Mouse (Mus musculus): Measurements from ENCODE around the gene Umad1. TPM values are rescaled to one million over a fixed set of nuclear protein-coding genes. Genes with fewer than 3 reads are reported as not detected.
A peak's percentile ranks its signal among the peaks of the same experiment; 100 is the strongest.

Gene Umad1
- polyA plus RNA-seq, 2 experiments = 10.7 to 16.6 TPM

DNA sequence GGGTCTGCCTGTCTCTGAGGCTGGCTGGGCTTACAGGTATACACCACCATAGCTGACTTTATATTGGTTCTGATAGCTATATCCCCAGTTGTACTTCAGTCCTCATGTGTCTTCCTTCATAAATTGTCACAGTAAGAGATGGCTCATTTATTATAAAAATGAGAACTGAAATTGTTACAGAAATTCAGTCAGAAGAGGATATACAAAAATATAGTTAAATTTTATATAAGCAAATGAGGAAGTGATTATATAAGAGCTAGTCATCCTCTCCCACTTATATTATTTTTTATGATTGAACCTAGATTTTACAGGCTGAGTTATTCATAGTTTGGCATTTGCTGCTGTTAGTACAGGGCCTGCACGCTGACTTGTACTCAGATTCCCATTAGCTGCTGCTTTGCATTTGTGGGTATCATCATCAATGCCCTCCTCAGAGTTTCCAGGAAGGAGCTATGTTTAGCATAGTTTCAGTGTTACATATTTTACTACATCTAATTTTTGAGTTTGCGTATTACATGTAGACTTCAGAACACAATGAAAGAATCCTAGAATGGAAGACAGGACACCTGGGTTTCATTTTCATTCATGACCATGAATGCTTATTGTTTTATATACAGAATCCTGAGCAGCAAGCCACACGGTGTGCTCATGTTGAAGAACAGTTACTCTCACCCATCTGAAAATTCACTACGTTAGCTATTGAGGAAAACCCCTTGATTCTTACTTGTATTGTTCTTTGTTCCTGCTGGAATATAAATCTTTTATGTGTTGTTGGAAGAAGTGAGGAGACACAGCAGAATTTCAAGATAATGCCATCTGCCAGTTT lies 29.9 kb downstream of the Umad1 start:
- WGBS = 69% methylated on average over 4 of the region's 4 CpGs
- no peak overlapping the region for H3K27ac ChIP-seq (replicated peaks; ENCODE audit: low read depth, low read length)
- no peaks in the 10 kb centered on the region; the same call in 1 of the 2 replicates for H3K4me1 ChIP-seq (ENCODE audit: control insufficient read depth, insufficient read depth, low read length)
- no peaks in the 10 kb centered on the region for H3K36me3 ChIP-seq (ENCODE audit: control insufficient read depth, insufficient read depth, low read length)
- DNase-seq (ENCODE audit: low spot score) = no peak
- no peak overlapping the region for H3K4me2 ChIP-seq (replicated peaks; ENCODE audit: low read depth, low read length, severe bottlenecking)
- ATAC-seq (ENCODE audit: low FRiP score, low read depth) = no peak
- TF ChIP-seq POLR2A (IDR thresholded peaks at IDR 0.05; ENCODE audit: borderline replicate concordance, extremely low read depth, insufficient read depth, insufficient read length) = no peak
- H3K27me3 ChIP-seq (ENCODE audit: control insufficient read depth, insufficient read depth, low read length) = no peaks in the 10 kb centered on the region
- no peak overlapping the region for H3K4me3 ChIP-seq (replicated peaks; ENCODE audit: low read length)
- no peaks in the 10 kb centered on the region for H3K9me3 ChIP-seq (ENCODE audit: control insufficient read depth, low read length)
- H3K9ac ChIP-seq (ENCODE audit: low read depth, low read length, severe bottlenecking) = no peak overlapping the region

DNA sequence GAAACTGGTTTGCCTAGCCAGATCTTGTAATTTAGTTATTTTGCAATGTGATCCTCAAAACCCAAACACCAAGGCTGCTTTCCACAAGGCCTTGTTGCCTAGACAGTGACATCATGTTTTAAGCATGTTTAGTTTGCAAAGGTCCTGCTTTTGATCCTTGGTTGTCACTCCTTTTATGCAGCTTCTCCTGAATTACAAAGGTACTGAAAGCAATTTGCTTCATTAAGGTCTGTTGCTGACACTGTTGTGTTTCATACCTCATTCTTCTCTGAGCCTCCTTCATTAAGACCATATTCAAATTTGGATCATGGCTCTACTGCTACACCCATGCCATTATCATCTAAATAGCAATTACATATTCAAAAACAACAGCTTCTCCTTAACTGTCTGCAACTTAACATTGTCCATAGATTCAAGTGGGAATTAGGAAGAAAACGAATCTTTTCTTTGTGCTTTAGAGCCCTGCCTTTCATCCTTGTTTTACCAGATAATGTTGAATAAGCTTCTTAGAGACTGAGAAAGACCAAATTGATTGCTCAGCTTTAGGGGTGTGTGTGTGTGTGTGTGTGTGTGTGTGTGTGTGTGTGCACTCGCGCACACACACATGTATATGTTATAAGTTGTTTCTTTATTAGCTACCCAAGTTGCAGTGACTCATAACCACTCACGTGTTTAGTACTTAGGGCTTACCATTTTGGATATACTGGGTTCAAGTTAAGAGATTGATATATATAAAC lies 35.1 kb downstream of the Umad1 start:
- no peak overlapping the region for H3K9ac ChIP-seq (ENCODE audit: low read depth, low read length, severe bottlenecking)
- H3K4me1 ChIP-seq (ENCODE audit: control insufficient read depth, insufficient read depth, low read length) = no peaks in the 10 kb centered on the region; the same call in 1 of the 2 replicates
- H3K36me3 ChIP-seq (ENCODE audit: control insufficient read depth, insufficient read depth, low read length) = no peaks in the 10 kb centered on the region
- no peak overlapping the region for H3K27ac ChIP-seq (replicated peaks; ENCODE audit: low read depth, low read length)
- no peak for TF ChIP-seq POLR2A (IDR thresholded peaks at IDR 0.05; ENCODE audit: borderline replicate concordance, extremely low read depth, insufficient read depth, insufficient read length)
- H3K9me3 ChIP-seq (ENCODE audit: control insufficient read depth, low read length) = no peaks in the 10 kb centered on the region
- ATAC-seq (ENCODE audit: low FRiP score, low read depth) = no peak
- H3K4me2 ChIP-seq (replicated peaks; ENCODE audit: low read depth, low read length, severe bottlenecking) = no peak overlapping the region
- no peak overlapping the region for H3K4me3 ChIP-seq (replicated peaks; ENCODE audit: low read length)
- DNase-seq (ENCODE audit: low spot score) = no peak
- WGBS = 84% methylated on average over 4 of the region's 4 CpGs
- H3K27me3 ChIP-seq (ENCODE audit: control insufficient read depth, insufficient read depth, low read length) = no peaks in the 10 kb centered on the region

DNA sequence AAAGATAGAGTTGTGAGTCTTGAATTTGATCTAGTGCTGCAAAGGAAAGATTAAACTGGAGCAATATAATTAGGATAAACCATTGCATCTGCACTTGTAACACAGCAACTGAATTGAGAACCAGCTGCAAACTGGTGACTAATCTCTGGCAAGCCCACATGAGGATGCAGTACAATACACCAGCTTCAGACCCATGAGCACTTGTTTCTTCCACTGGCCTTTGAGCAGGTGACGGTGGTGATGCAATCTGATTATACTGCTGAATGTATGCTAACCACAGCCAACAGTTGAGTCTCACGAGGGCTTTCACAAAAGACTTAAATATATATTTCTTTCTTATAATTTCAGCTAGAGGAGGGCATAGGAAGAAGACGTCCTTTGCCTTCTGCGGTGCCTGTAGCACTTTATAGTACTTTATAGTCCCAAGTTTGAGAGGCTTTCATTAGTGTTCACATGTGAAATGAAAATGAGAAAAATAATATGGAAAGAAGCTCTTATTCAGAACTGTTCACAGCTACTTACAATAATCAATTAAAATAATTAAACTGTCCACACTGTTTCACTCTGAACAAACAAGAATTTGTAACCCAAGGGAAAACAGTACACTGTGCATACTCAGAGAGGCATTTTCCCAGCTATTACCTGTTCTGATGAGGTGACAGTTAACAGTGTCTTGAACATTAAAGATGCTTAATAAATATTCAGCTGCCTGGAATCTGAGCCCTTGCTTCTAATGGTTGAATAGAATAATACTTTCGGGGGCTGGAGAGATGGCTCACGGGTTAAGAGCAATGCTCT lies 40.2 kb downstream of the Umad1 start:
- no peak overlapping the region for H3K27ac ChIP-seq (replicated peaks; ENCODE audit: low read depth, low read length)
- H3K9me3 ChIP-seq (ENCODE audit: control insufficient read depth, low read length) = no peaks in the 10 kb centered on the region
- H3K9ac ChIP-seq (ENCODE audit: low read depth, low read length, severe bottlenecking) = no peak overlapping the region
- no peaks in the 10 kb centered on the region for H3K36me3 ChIP-seq (ENCODE audit: control insufficient read depth, insufficient read depth, low read length)
- no peak for TF ChIP-seq POLR2A (IDR thresholded peaks at IDR 0.05; ENCODE audit: borderline replicate concordance, extremely low read depth, insufficient read depth, insufficient read length)
- no peak overlapping the region for H3K4me3 ChIP-seq (replicated peaks; ENCODE audit: low read length)
- DNase-seq (ENCODE audit: low spot score) (no peak), ATAC-seq (ENCODE audit: low FRiP score, low read depth) (no peak)
- H3K27me3 ChIP-seq (ENCODE audit: control insufficient read depth, insufficient read depth, low read length) = no peaks in the 10 kb centered on the region
- WGBS = 79% methylated on average over 6 of the region's 6 CpGs
- H3K4me2 ChIP-seq (replicated peaks; ENCODE audit: low read depth, low read length, severe bottlenecking) = no peak overlapping the region
- H3K4me1 ChIP-seq (ENCODE audit: control insufficient read depth, insufficient read depth, low read length) = no peaks in the 10 kb centered on the region

DNA sequence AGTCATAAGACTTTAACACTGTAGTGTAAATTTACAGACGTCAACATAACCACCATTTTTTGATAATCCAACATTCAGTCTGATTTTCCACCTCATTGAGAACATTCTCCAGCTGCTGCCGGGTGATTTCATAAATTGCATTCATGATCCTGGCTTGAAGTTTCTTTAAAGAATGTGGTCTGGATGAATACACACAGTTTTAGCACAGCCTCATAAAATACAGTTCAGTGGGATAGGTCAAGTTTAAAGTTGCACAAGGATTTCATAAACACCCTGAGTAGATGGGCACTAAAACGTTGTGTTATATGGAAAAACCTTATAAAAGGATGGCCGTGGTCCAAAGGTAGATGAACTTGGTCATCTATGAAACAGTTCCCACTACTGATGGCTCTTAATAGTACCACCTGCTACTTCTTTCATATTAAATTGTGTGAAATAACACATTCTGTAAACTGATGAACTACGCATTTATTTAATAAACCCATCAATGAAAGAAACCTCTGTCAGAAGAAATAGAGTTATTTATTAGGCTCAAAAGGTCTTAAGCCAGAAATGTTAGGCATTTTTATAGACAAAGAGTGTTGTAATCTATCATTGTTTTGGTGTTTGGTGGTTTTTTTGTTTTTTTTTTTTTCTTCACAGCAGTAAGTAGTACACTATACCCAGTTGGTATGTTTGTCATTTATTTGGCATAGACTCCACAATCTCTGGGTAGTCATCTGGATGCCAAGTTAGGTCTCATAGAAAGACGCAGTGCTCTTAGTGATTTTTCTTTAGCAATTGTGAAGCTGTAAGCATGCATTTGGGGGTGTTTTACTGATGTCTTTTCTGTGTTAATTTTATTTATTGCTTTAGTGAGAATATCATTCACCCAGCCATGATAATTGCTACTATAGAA lies 49.0 kb downstream of the Umad1 start:
- no peak for TF ChIP-seq POLR2A (IDR thresholded peaks at IDR 0.05; ENCODE audit: borderline replicate concordance, extremely low read depth, insufficient read depth, insufficient read length)
- Histone ChIP-seq H3K4me1 (ENCODE audit: control insufficient read depth, insufficient read depth, low read length) (peaks cover 4% of the 10 kb centered on the region; the same call in 1 of the 2 replicates), H3K27me3 (ENCODE audit: control insufficient read depth, insufficient read depth, low read length) (no peaks in the 10 kb centered on the region), H3K4me2 (replicated peaks; ENCODE audit: low read depth, low read length, severe bottlenecking) (no peak overlapping the region), H3K9ac (ENCODE audit: low read depth, low read length, severe bottlenecking) (no peak overlapping the region), H3K27ac (replicated peaks; ENCODE audit: low read depth, low read length) (no peak overlapping the region), H3K36me3 (ENCODE audit: control insufficient read depth, insufficient read depth, low read length) (no peaks in the 10 kb centered on the region), H3K9me3 (ENCODE audit: control insufficient read depth, low read length) (no peaks in the 10 kb centered on the region), H3K4me3 (replicated peaks; ENCODE audit: low read length) (no peak overlapping the region)
- WGBS = 27% methylated on average over 6 of the region's 6 CpGs
- ATAC-seq (ENCODE audit: low FRiP score, low read depth) (peak; percentile 85), DNase-seq (ENCODE audit: low spot score) (peak; percentile 72)
